8 mouse cellular contexts compared by ENCODE assay signal in genomic region chr10:72654270-72655016, GRCm38 (mm10). TPM values are rescaled to one million over a fixed set of nuclear protein-coding genes. Genes with fewer than 3 reads are reported as not detected.
A peak's percentile ranks its signal among the peaks of the same experiment; 100 is the strongest.
DNase-seq lines count a peak whose midpoint lies in the region; ATAC-seq and TF ChIP-seq lines count a peak whose summit lies in the region.

TSS of gene Zwint (plus strand) at chr10:72654845.

- H3K4me1 ChIP-seq in erythroblast, embryonic 14.5 days (ENCODE audit: control insufficient read depth) = peaks cover 28% of the 10 kb centered on the region
- H3K4me1 ChIP-seq in heart, embryonic 11.5 days (ENCODE audit: control insufficient read depth, insufficient read depth, low read length) = peaks cover 6% of the 10 kb centered on the region; the same call in 1 of the 2 replicates
- peaks cover 15% of the 10 kb centered on the region for H3K4me1 ChIP-seq in kidney, embryonic 16.5 days (ENCODE audit: insufficient read depth, low read length)
- peaks cover 8% of the 10 kb centered on the region for H3K4me1 ChIP-seq in liver, adult 2 months (ENCODE audit: control insufficient read depth, insufficient read depth, low read length)

- peak within 1 kb of the TSS; percentile 87 for H3K4me2 ChIP-seq in heart, embryonic 11.5 days
- peak within 1 kb of the TSS; percentile 59 for H3K4me2 ChIP-seq in kidney, embryonic 16.5 days (replicated peaks; ENCODE audit: low read depth, low read length)
- H3K4me2 ChIP-seq in myocyte (ENCODE audit: low read depth) = peak within 1 kb of the TSS; percentile 93

- peaks cover 40% of the 10 kb centered on the region for H3K36me3 ChIP-seq in C2C12 (ENCODE audit: control insufficient read depth, insufficient read depth)
- peaks cover 38% of the 10 kb centered on the region for H3K36me3 ChIP-seq in erythroblast, embryonic 14.5 days (ENCODE audit: control insufficient read depth)
- peaks cover 18% of the 10 kb centered on the region for H3K36me3 ChIP-seq in heart, embryonic 11.5 days (ENCODE audit: control insufficient read depth, insufficient read depth, low read length)
- peaks cover 20% of the 10 kb centered on the region for H3K36me3 ChIP-seq in kidney, embryonic 16.5 days (ENCODE audit: insufficient read depth, low read length)
- H3K36me3 ChIP-seq in liver, adult 2 months (ENCODE audit: control insufficient read depth, insufficient read depth, low read length) = peaks cover 13% of the 10 kb centered on the region; the same call in 1 of the 2 replicates
- H3K36me3 ChIP-seq in myocyte (ENCODE audit: control insufficient read depth, insufficient read depth) = peaks cover 29% of the 10 kb centered on the region
- H3K36me3 ChIP-seq in splenic B cell, adult 2 months (ENCODE audit: control insufficient read depth, insufficient read depth, low read length, poor library complexity, severe bottlenecking) = peaks cover 6% of the 10 kb centered on the region; the same call in 1 of the 2 replicates

- TF ChIP-seq POLR2A in brain, embryonic 14.5 days (IDR thresholded peaks at IDR 0.05; ENCODE audit: borderline replicate concordance, extremely low read depth, insufficient read depth, insufficient read length, poor library complexity, severe bottlenecking) = peak; percentile 42; the same call in 1 of the 2 replicates
- peak; percentile 70; the same call in 1 of the 2 replicates for TF ChIP-seq POLR2A in liver, adult 2 months (IDR thresholded peaks at IDR 0.05; ENCODE audit: extremely low read depth, insufficient read depth, low read length)
- TF ChIP-seq POLR2A in myocyte (IDR thresholded peaks at IDR 0.05; ENCODE audit: insufficient read length, low read depth) = peak; percentile 78

- peak within 1 kb of the TSS; percentile 89 for H3K9ac ChIP-seq in heart, embryonic 11.5 days (ENCODE audit: low read depth, low read length)
- peak within 1 kb of the TSS; percentile 82 for H3K9ac ChIP-seq in kidney, embryonic 16.5 days (replicated peaks; ENCODE audit: low read length)
- peak within 1 kb of the TSS; percentile 90 for H3K9ac ChIP-seq in liver, adult 2 months (ENCODE audit: low read depth, low read length)

- WGBS in heart, embryonic 11.5 days (ENCODE audit: insufficient replicate concordance) = 2% methylated on average over 36 of the region's 36 CpGs
- WGBS in kidney, embryonic 16.5 days = 3% methylated on average over 36 of the region's 36 CpGs
- 2% methylated on average over 36 of the region's 36 CpGs for WGBS in liver, adult 2 months

- H3K27me3 ChIP-seq in C2C12 (ENCODE audit: control insufficient read depth, insufficient read depth, insufficient read length) = no peaks in the 10 kb centered on the region
- H3K27me3 ChIP-seq in erythroblast, embryonic 14.5 days (ENCODE audit: control insufficient read depth) = no peaks in the 10 kb centered on the region; the same call in 1 of the 2 replicates
- no peaks in the 10 kb centered on the region for H3K27me3 ChIP-seq in heart, embryonic 11.5 days (ENCODE audit: control insufficient read depth, insufficient read depth, low read length)
- H3K27me3 ChIP-seq in kidney, embryonic 16.5 days (ENCODE audit: insufficient read depth, low read length) = no peaks in the 10 kb centered on the region
- H3K27me3 ChIP-seq in liver, adult 2 months (ENCODE audit: control insufficient read depth, insufficient read depth, low read length) = no peaks in the 10 kb centered on the region
- no peaks in the 10 kb centered on the region for H3K27me3 ChIP-seq in myocyte (ENCODE audit: control insufficient read depth, insufficient read depth, insufficient read length)
- H3K27me3 ChIP-seq in splenic B cell, adult 2 months (ENCODE audit: control insufficient read depth, insufficient read depth, low read length, poor library complexity, severe bottlenecking) = no peaks in the 10 kb centered on the region

- peaks cover 47% of the 10 kb centered on the region for H3K79me2 ChIP-seq in C2C12 (ENCODE audit: control insufficient read depth, insufficient read depth)
- peaks cover 14% of the 10 kb centered on the region for H3K79me2 ChIP-seq in liver, adult 2 months (ENCODE audit: control insufficient read depth, insufficient read depth, low read length)
- peaks cover 45% of the 10 kb centered on the region for H3K79me2 ChIP-seq in myocyte (ENCODE audit: control insufficient read depth, insufficient read depth)

- H3K9me3 ChIP-seq in erythroblast, embryonic 14.5 days (ENCODE audit: control insufficient read depth, low read length) = no peaks in the 10 kb centered on the region
- H3K9me3 ChIP-seq in heart, embryonic 11.5 days (replicated peaks; ENCODE audit: control insufficient read depth, low read length) = no peaks in the 10 kb centered on the region
- no peaks in the 10 kb centered on the region for H3K9me3 ChIP-seq in kidney, embryonic 16.5 days (ENCODE audit: low read length)

- peak; percentile 99 for DNase-seq in brain, embryonic 14.5 days (ENCODE audit: low read depth)
- DNase-seq in liver, adult 2 months (ENCODE audit: extremely low read depth, low read depth, low spot score) = peak; percentile 89
- peak; percentile 97 for DNase-seq in splenic B cell, adult 2 months (ENCODE audit: low read depth, low spot score)

- H3K4me3 ChIP-seq in C2C12 (ENCODE audit: insufficient read depth, poor library complexity, severe bottlenecking) (peak within 1 kb of the TSS; percentile 88), myocyte (peak within 1 kb of the TSS; percentile 63)
- H3K4me3 ChIP-seq in erythroblast, embryonic 14.5 days (replicated peaks) = peak within 1 kb of the TSS; percentile 92
- peak within 1 kb of the TSS; percentile 84 for H3K4me3 ChIP-seq in heart, embryonic 11.5 days (ENCODE audit: low read depth, low read length)
- H3K4me3 ChIP-seq in kidney, embryonic 16.5 days (ENCODE audit: low read length) = peak within 1 kb of the TSS; percentile 88
- peak within 1 kb of the TSS; percentile 96 for H3K4me3 ChIP-seq in liver, adult 2 months (ENCODE audit: insufficient read depth, low read depth, low read length)

- no peak for TF ChIP-seq CTCF in C2C12 (IDR thresholded peaks at IDR 0.05; ENCODE audit: control insufficient read depth, insufficient read depth, insufficient read length)
- no peak for TF ChIP-seq CTCF in brain, embryonic 14.5 days (IDR thresholded peaks at IDR 0.05; ENCODE audit: borderline replicate concordance, extremely low read depth, insufficient read depth, insufficient read length)
- no peak for TF ChIP-seq CTCF in liver, adult 2 months (IDR thresholded peaks at IDR 0.05; ENCODE audit: low read depth, low read length)

- H3K27ac ChIP-seq in heart, embryonic 11.5 days (ENCODE audit: low read depth, low read length) = peak within 1 kb of the TSS; percentile 96
- H3K27ac ChIP-seq in kidney, embryonic 16.5 days (ENCODE audit: low read length) = peak within 1 kb of the TSS; percentile 91
- H3K27ac ChIP-seq in liver, adult 2 months (replicated peaks; ENCODE audit: insufficient read depth, low read depth, low read length) = peak within 1 kb of the TSS; percentile 53

- peaks cover 46% of the 10 kb centered on the region for H3K79me3 ChIP-seq in C2C12 (ENCODE audit: low read depth)

- peak; percentile 96 for ATAC-seq in heart, embryonic 11.5 days (replicated peaks; ENCODE audit: insufficient number of reproducible peaks, low FRiP score, low TSS enrichment)
- ATAC-seq in kidney, embryonic 16.5 days (ENCODE audit: low FRiP score, low TSS enrichment) = peak; percentile 98

- H3ac ChIP-seq in C2C12 (ENCODE audit: control insufficient read depth, insufficient read length, low read depth) (peak within 1 kb of the TSS; percentile 95), myocyte (ENCODE audit: control insufficient read depth, insufficient read length) (peak within 1 kb of the TSS; percentile 49)

TF ChIP-seq in C2C12, 6 proteins besides CTCF, POLR2A, EP300 and RAD21:
- TF ChIP-seq FOSL1 (IDR thresholded peaks at IDR 0.05; ENCODE audit: insufficient read depth, low read length, poor library complexity, severe bottlenecking) (no peak), MAX (IDR thresholded peaks at IDR 0.05) (peak; percentile 89), CEBPB (IDR thresholded peaks at IDR 0.05; ENCODE audit: low read depth) (no peak), MYOD1 (IDR thresholded peaks at IDR 0.05; ENCODE audit: control insufficient read depth, insufficient read length, low read depth) (no peak), USF1 (IDR thresholded peaks at IDR 0.05; ENCODE audit: low read depth) (no peak), MYOG (IDR thresholded peaks at IDR 0.05; ENCODE audit: control insufficient read depth, extremely low read depth, insufficient read length) (no peak)

TF ChIP-seq in myocyte, 11 proteins besides CTCF, POLR2A, EP300 and RAD21:
- peak; percentile 8 for TF ChIP-seq POLR2AphosphoS2 (IDR thresholded peaks at IDR 0.05; ENCODE audit: insufficient read length, low read depth)
- no peak for TF ChIP-seq SRF (IDR thresholded peaks at IDR 0.05; ENCODE audit: control insufficient read depth, insufficient read length, low read depth)
- TF ChIP-seq MAX (IDR thresholded peaks at IDR 0.05; ENCODE audit: low read depth) = peak; percentile 29
- peak; percentile 77 for TF ChIP-seq E2F4 (IDR thresholded peaks at IDR 0.05; ENCODE audit: insufficient read depth)
- peak; percentile 15 for TF ChIP-seq REST (IDR thresholded peaks at IDR 0.05; ENCODE audit: insufficient read depth, insufficient read length)

RNA-seq across cellular contexts. Expression of gene Zwint, which starts in this region (rescaled TPM):
- polyA plus RNA-seq in C2C12 (2012; fragmentation: generic; extraction: Trizol) = 155 TPM
- polyA plus RNA-seq in brain, embryonic 14.5 days (2012; rRNA removed) = 499 and 520 TPM in 2 replicates
- polyA plus RNA-seq in erythroblast, embryonic 14.5 days (2012) = 2.0 and 2.2 TPM in 2 replicates
- 342 and 347 TPM in 2 replicates for polyA plus RNA-seq in heart, embryonic 11.5 days (2014; fragmentation: Nextera tagmentation; extraction: Ambion mirVana)
- polyA plus RNA-seq in kidney, embryonic 16.5 days (2015; fragmentation: Nextera tagmentation; extraction: Ambion mirVana) = 250 and 251 TPM in 2 replicates
- 60.8 and 62.7 TPM in 2 replicates for total RNA-seq in liver, adult 2 months (2014; rRNA removed)
- 47.7 and 50.4 TPM in 2 replicates for polyA plus RNA-seq in liver, adult 2 months (2012; rRNA removed)
- 72.5 TPM for polyA plus RNA-seq in myocyte (2012; fragmentation: generic; extraction: Trizol)

Comparison
In these comparisons a context has a peak if more than half of its experiments do, and no peak if none do; other contexts are left out.
1. Peak in every context shown above with its lines: DNase-seq, ATAC-seq, H3K4me3 ChIP-seq and H3K27ac ChIP-seq.
2. RNA of gene Zwint (polyA plus RNA-seq): 499 to 520 TPM in brain, embryonic 14.5 days, 342 to 347 TPM in heart, embryonic 11.5 days, 250 to 251 TPM in kidney, embryonic 16.5 days, 155 TPM in C2C12 (single experiment), 72.5 TPM in myocyte (single experiment) and 47.7 to 50.4 TPM in liver, adult 2 months; 2.0 to 2.2 TPM in erythroblast, embryonic 14.5 days; every median in the first group is over 10 times any median in the second.